Mouse (Mus musculus): ENCODE measurements at regions not wholly inside any gene's neighbourhood (a gene's known extent, or its start where the extent isn't known, plus 50 kb on each side); places are given as distances from the start of the nearest gene placed in this dataset.

GRCm38 (mm10) chr15:64482960-64483359, 334.5 kb upstream of the Gm21798 start:
- H3K36me3 ChIP-seq, result no peaks in the 10 kb centered on the region
- no peak overlapping the region for H3K9ac ChIP-seq
- H3K4me2 ChIP-seq (replicated peaks), result no peak overlapping the region
- no peak overlapping the region for H3K4me3 ChIP-seq (replicated peaks)
- no peaks in the 10 kb centered on the region for H3K9me3 ChIP-seq (replicated peaks)
- 0 out of 2 replicates have a peak, but pooled peaks cover 3% of the 10 kb centered on the region for H3K4me1 ChIP-seq
- no peak for ATAC-seq (ENCODE audit: insufficient number of reproducible peaks, low FRiP score, low TSS enrichment, low read depth)
- H3K27me3 ChIP-seq, result no peaks in the 10 kb centered on the region
- no peak overlapping the region for H3K27ac ChIP-seq (replicated peaks)
- WGBS, result 79% methylated on average over 5 of the region's 5 CpGs

- Histone ChIP-seq H3K36me3 (no peaks in the 10 kb centered on the region), H3K27me3 (no peaks in the 10 kb centered on the region), H3K4me1 (0 out of 2 replicates have a peak, but pooled peaks cover 3% of the 10 kb centered on the region), H3K4me3 (replicated peaks) (no peak overlapping the region), H3K9ac (no peak overlapping the region), H3K9me3 (replicated peaks) (no peaks in the 10 kb centered on the region), H3K27ac (replicated peaks) (no peak overlapping the region), H3K4me2 (replicated peaks) (no peak overlapping the region)
- 12% methylated on average over 2 of the region's 3 CpGs for WGBS
- ATAC-seq (ENCODE audit: insufficient number of reproducible peaks, low FRiP score, low TSS enrichment, low read depth), result no peak
Observed at GRCm38 (mm10) chr15:64487801-64488200, 329.7 kb upstream of the Gm21798 start.

GRCm38 (mm10) chr15:64500783-64501182, 316.7 kb upstream of the Gm21798 start:
- H3K4me3 ChIP-seq (replicated peaks), result no peak overlapping the region
- H3K9me3 ChIP-seq (replicated peaks), result no peaks in the 10 kb centered on the region
- no peaks in the 10 kb centered on the region for H3K27me3 ChIP-seq
- no peak overlapping the region for H3K27ac ChIP-seq (replicated peaks)
- no peak for ATAC-seq (ENCODE audit: insufficient number of reproducible peaks, low FRiP score, low TSS enrichment, low read depth)
- H3K36me3 ChIP-seq, result no peaks in the 10 kb centered on the region
- no peak overlapping the region for H3K4me2 ChIP-seq (replicated peaks)
- H3K4me1 ChIP-seq, result no peaks in the 10 kb centered on the region
- no peak overlapping the region for H3K9ac ChIP-seq

- no peak for ATAC-seq (ENCODE audit: insufficient number of reproducible peaks, low FRiP score, low TSS enrichment, low read depth)
- no peak overlapping the region for H3K4me2 ChIP-seq (replicated peaks)
- no peak overlapping the region for H3K4me3 ChIP-seq (replicated peaks)
- H3K27ac ChIP-seq (replicated peaks), result no peak overlapping the region
- H3K9me3 ChIP-seq (replicated peaks), result no peaks in the 10 kb centered on the region
- no peak overlapping the region for H3K9ac ChIP-seq
- WGBS, result 79% methylated on average over 1 of the region's 1 CpGs
- H3K36me3 ChIP-seq, result no peaks in the 10 kb centered on the region
- no peaks in the 10 kb centered on the region for H3K27me3 ChIP-seq
- no peaks in the 10 kb centered on the region for H3K4me1 ChIP-seq
Observed at GRCm38 (mm10) chr15:64501479-64501878, 316.0 kb upstream of the Gm21798 start.

GRCm38 (mm10) chr15:64504751-64505150, 312.7 kb upstream of the Gm21798 start:
- no peak for ATAC-seq (ENCODE audit: insufficient number of reproducible peaks, low FRiP score, low TSS enrichment, low read depth)
- 64% methylated on average over 4 of the region's 4 CpGs for WGBS

GRCm38 (mm10) chr15:64510649-64511048, 306.8 kb upstream of the Gm21798 start:
- Histone ChIP-seq H3K27me3 (no peaks in the 10 kb centered on the region), H3K9ac (no peak overlapping the region), H3K4me1 (peaks cover 4% of the 10 kb centered on the region; the same call in 1 of the 2 replicates), H3K9me3 (replicated peaks) (no peaks in the 10 kb centered on the region), H3K36me3 (no peaks in the 10 kb centered on the region), H3K27ac (replicated peaks) (no peak overlapping the region), H3K4me2 (replicated peaks) (no peak overlapping the region), H3K4me3 (replicated peaks) (no peak overlapping the region)
- 64% methylated on average over 2 of the region's 2 CpGs for WGBS
- no peak for ATAC-seq (ENCODE audit: insufficient number of reproducible peaks, low FRiP score, low TSS enrichment, low read depth)

More at GRCm38 (mm10) chr15:64504751-64505150, 312.7 kb upstream of the Gm21798 start:
- no peak overlapping the region for H3K27ac ChIP-seq (replicated peaks)
- no peaks in the 10 kb centered on the region for H3K36me3 ChIP-seq
- no peaks in the 10 kb centered on the region for H3K9me3 ChIP-seq (replicated peaks)
- no peaks in the 10 kb centered on the region for H3K27me3 ChIP-seq
- H3K4me2 ChIP-seq (replicated peaks), result no peak overlapping the region
- H3K4me1 ChIP-seq, result no peaks in the 10 kb centered on the region
- no peak overlapping the region for H3K4me3 ChIP-seq (replicated peaks)
- no peak overlapping the region for H3K9ac ChIP-seq

GRCm38 (mm10) chr15:64511176-64511575, 306.3 kb upstream of the Gm21798 start:
- ATAC-seq (ENCODE audit: insufficient number of reproducible peaks, low FRiP score, low TSS enrichment, low read depth), result no peak
- no peaks in the 10 kb centered on the region for H3K9me3 ChIP-seq (replicated peaks)
- H3K9ac ChIP-seq, result no peak overlapping the region
- H3K4me1 ChIP-seq, result peaks cover 4% of the 10 kb centered on the region; the same call in 1 of the 2 replicates
- no peaks in the 10 kb centered on the region for H3K36me3 ChIP-seq
- H3K4me2 ChIP-seq (replicated peaks), result no peak overlapping the region
- no peak overlapping the region for H3K4me3 ChIP-seq (replicated peaks)
- no peaks in the 10 kb centered on the region for H3K27me3 ChIP-seq
- WGBS, result 43% methylated on average over 2 of the region's 2 CpGs
- H3K27ac ChIP-seq (replicated peaks), result no peak overlapping the region

- whole genome bisulfite sequencing, result 76% methylated on average over 3 of the region's 3 CpGs
- H3K27me3 ChIP-seq, result no peaks in the 10 kb centered on the region
- H3K4me1 ChIP-seq, result peaks cover 4% of the 10 kb centered on the region; the same call in 1 of the 2 replicates
- H3K36me3 ChIP-seq, result no peaks in the 10 kb centered on the region
- H3K27ac ChIP-seq (replicated peaks), result no peak overlapping the region
- no peak for ATAC-seq (ENCODE audit: insufficient number of reproducible peaks, low FRiP score, low TSS enrichment, low read depth)
- no peak overlapping the region for H3K4me3 ChIP-seq (replicated peaks)
- H3K9ac ChIP-seq, result no peak overlapping the region
- no peaks in the 10 kb centered on the region for H3K9me3 ChIP-seq (replicated peaks)
- H3K4me2 ChIP-seq (replicated peaks), result no peak overlapping the region
Observed at GRCm38 (mm10) chr15:64512615-64513014, 304.9 kb upstream of the Gm21798 start.

- no peaks in the 10 kb centered on the region for H3K36me3 ChIP-seq
- peaks cover 4% of the 10 kb centered on the region; the same call in 1 of the 2 replicates for H3K4me1 ChIP-seq
- ATAC-seq (ENCODE audit: insufficient number of reproducible peaks, low FRiP score, low TSS enrichment, low read depth), result no peak
- H3K4me2 ChIP-seq (replicated peaks), result no peak overlapping the region
- no peaks in the 10 kb centered on the region for H3K9me3 ChIP-seq (replicated peaks)
- H3K9ac ChIP-seq, result no peak overlapping the region
- no peaks in the 10 kb centered on the region for H3K27me3 ChIP-seq
- H3K4me3 ChIP-seq (replicated peaks), result no peak overlapping the region
- no peak overlapping the region for H3K27ac ChIP-seq (replicated peaks)
Observed at GRCm38 (mm10) chr15:64513501-64514097, 303.9 kb upstream of the Gm21798 start.

GRCm38 (mm10) chr15:64515179-64515578, 302.3 kb upstream of the Gm21798 start:
- peaks cover 4% of the 10 kb centered on the region; the same call in 1 of the 2 replicates for H3K4me1 ChIP-seq
- no peak for ATAC-seq (ENCODE audit: insufficient number of reproducible peaks, low FRiP score, low TSS enrichment, low read depth)
- no peak overlapping the region for H3K4me3 ChIP-seq (replicated peaks)
- H3K9ac ChIP-seq, result no peak overlapping the region
- H3K27me3 ChIP-seq, result no peaks in the 10 kb centered on the region
- H3K9me3 ChIP-seq (replicated peaks), result no peaks in the 10 kb centered on the region
- no peak overlapping the region for H3K4me2 ChIP-seq (replicated peaks)
- H3K27ac ChIP-seq (replicated peaks), result no peak overlapping the region
- no peaks in the 10 kb centered on the region for H3K36me3 ChIP-seq

- Histone ChIP-seq H3K27me3 (no peaks in the 10 kb centered on the region), H3K9ac (no peak overlapping the region), H3K4me1 (no peaks in the 10 kb centered on the region), H3K36me3 (no peaks in the 10 kb centered on the region), H3K4me3 (replicated peaks) (no peak overlapping the region), H3K4me2 (replicated peaks) (no peak overlapping the region), H3K9me3 (replicated peaks) (no peaks in the 10 kb centered on the region), H3K27ac (replicated peaks) (no peak overlapping the region)
- ATAC-seq (ENCODE audit: insufficient number of reproducible peaks, low FRiP score, low TSS enrichment, low read depth), result no peak
- 82% methylated on average over 4 of the region's 4 CpGs for WGBS
Observed at GRCm38 (mm10) chr15:64519207-64519628, 298.3 kb upstream of the Gm21798 start.

GRCm38 (mm10) chr15:64520568-64520967, 296.9 kb upstream of the Gm21798 start:
- Histone ChIP-seq H3K4me2 (replicated peaks) (no peak overlapping the region), H3K9me3 (replicated peaks) (no peaks in the 10 kb centered on the region), H3K36me3 (no peaks in the 10 kb centered on the region), H3K27ac (replicated peaks) (no peak overlapping the region), H3K27me3 (no peaks in the 10 kb centered on the region), H3K9ac (no peak overlapping the region), H3K4me3 (replicated peaks) (no peak overlapping the region), H3K4me1 (no peaks in the 10 kb centered on the region)
- WGBS, result 90% methylated on average over 5 of the region's 5 CpGs
- ATAC-seq (ENCODE audit: insufficient number of reproducible peaks, low FRiP score, low TSS enrichment, low read depth), result no peak
